Mouse (Mus musculus) NIH3T3 (cell line): ENCODE measurements around the gene Unk.

ENCODE experiments used
- DNase-seq: peaks from one replicate; pipeline ENCODE4 v3.0.0-alpha.2; 2012; ENCODE audit warnings: low read depth

Gene Unk

DNA sequence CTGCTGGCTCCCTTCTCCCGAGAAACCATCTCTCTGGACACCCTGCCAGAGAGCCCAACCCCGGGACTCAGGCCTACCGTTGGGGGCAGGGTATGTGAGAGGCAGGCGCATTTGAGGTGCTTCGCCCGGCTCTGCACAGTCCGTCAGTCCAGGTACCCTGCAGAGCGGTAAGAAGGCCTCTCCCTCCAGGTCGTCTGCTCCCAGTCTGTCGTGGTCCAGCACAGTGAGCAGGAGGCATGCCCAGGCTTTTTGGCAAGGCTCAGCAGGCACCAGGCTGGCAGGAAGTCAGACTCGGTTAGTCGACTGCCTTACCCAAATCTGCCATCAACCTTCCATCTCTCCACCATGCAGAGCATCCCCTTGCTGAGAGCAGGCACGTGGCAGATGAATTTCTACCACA lies 33.4 kb downstream of the Unk start:
- no peak for DNase-seq

- DNase-seq = no peak
Observed at GRCm38 (mm10) chr11:116064187-116064867, 34.2 kb downstream of the Unk start.

- no peak for DNase-seq
Observed at GRCm38 (mm10) chr11:116065345-116065744, 35.2 kb downstream of the Unk start.

- peak; percentile 87 for DNase-seq
Observed at GRCm38 (mm10) chr11:116071510-116071909, 41.4 kb downstream of the Unk start.

DNA sequence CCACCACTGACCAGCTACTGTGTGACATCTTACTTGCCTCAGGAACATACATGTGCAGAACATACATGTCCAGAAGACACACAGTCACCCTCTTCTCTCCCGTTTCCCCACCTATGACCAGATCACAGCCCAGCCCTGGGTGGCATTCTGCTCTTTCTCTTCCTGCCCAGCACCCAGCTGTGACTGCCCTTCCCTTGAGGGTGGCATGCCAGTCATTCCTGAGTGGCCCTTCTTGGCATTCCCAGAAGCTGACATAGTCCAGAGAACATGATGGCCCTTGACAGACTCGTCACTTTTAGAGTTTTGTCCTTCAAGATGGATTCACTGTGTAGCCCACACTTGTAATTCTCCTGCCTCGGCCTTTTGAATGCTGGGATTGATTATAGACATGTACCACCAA lies 42.5 kb downstream of the Unk start:
- no peak for DNase-seq

- no peak for DNase-seq
Observed at GRCm38 (mm10) chr11:116074436-116074991, 44.4 kb downstream of the Unk start.

- DNase-seq = no peak
Observed at GRCm38 (mm10) chr11:116075539-116076265, 45.6 kb downstream of the Unk start.

DNA sequence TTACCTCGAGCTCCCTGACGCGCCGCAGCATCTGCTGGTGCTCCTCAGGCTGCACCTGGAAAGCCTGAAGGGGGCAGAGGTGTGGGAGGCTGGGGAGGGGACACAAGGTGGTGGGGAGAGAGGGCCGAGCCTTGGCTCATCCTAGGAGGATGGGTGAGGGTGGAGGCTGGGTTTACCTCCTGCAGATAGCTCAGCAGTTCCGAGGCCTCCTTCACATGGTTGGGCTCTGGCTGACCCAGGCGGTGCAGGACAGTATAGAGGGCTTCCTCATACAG lies 46.1 kb downstream of the Unk start:
- DNase-seq = no peak

GRCm38 (mm10) chr11:116076836-116077235 lies 46.7 kb downstream of the Unk start:
- DNase-seq = no peak

DNA sequence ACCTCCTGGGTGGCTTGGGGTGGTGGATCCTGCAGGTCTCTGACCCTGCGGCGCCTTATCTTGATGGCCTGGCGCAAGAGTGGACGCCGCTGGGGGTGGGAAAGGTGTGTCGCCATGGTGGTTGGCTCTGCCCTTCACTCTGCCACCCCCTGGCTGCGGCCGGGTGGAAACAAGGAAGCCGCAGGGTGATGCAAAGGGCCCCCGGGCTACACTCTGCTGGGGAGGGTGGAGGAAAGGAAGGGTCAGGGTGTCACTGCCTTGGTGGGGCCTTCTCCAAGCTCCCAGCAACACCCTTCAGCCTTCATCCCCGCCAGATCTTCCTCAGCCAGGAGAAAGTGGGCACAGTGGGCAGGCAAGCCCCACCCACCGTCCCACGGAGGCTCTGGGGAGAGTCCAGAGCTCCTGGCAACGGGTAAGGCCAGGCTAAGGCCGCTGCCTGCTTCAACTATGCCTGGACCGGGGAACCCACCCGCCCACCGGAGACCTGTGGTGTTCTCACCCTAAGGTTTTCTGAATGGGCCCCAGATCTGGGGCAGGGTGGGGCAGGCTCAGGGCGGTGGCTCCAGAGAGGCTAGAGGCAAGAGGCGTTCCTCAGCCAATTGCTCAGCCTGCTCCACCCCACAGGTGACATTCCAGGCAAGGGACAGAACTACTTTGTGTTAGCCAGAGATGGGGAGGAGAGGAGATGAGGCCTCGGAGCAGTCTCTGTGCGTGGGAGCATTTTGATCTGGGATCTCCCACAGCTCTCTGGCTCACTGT lies 47.5 kb downstream of the Unk start, which contains the start of gene Unc13d:
Gene Unc13d, minus strand, starts transcription at position 516 of the 759 bp plus-strand sequence.
- DNase-seq = no peak

DNA sequence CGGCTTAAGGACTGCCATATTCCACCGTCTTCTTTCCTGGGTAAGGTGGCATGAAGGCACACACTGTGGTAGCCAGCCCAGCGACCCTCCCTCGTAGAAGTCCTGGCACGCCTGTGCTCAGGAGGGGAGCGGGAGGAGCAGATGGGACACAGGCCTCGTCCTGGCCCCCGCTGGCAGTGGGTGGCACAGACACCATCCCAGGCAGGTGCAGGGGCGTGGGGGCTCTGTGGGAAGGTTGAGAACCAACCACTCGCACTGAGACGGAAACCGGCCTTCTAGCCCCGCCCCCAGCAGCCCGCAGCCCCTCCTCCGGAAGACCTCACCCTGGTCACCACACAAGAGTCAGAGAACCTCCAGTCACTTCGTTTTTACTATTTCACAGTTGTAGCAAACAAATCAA lies 48.1 kb downstream of the Unk start:
- no peak for DNase-seq

DNA sequence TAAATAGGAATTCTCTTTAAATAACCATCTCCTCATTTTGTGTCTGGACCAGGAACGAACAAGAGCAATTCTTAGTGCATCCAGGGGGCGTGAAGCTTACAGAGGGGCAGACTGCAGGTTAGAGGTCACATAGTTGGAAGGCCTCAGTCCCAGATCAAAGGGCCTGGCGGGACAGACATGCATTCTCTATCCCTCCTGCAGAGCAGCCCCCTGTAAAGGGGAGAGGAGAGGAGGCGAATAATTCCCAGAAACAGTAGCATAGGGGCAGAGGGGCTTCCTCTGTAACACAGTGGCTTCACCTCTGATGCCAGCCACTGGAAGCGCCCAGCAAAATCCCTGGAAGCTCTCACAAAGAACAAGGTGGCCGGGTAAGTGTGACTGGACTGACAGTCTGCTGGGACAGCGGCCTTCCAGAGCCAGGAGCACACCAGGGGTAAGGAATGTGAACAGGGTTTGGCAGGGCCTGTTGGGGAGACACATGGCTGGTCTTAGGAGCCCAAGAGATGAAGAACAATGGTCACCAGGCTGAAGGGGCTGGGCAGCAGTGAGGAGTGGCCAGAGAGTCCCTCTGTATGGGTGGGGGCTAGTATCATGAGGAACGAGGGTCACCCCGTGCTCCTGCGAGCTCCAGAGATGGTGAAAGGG lies 48.7 kb downstream of the Unk start:
- DNase-seq = no peak

- peak; percentile 45 for DNase-seq
Observed at GRCm38 (mm10) chr11:116079511-116079910, 49.4 kb downstream of the Unk start.

- peak; percentile 57 for DNase-seq
Observed at GRCm38 (mm10) chr11:116081081-116081480, 51.0 kb downstream of the Unk start.

- no peak for DNase-seq
Observed at GRCm38 (mm10) chr11:116083096-116083672, 53.1 kb downstream of the Unk start.

DNA sequence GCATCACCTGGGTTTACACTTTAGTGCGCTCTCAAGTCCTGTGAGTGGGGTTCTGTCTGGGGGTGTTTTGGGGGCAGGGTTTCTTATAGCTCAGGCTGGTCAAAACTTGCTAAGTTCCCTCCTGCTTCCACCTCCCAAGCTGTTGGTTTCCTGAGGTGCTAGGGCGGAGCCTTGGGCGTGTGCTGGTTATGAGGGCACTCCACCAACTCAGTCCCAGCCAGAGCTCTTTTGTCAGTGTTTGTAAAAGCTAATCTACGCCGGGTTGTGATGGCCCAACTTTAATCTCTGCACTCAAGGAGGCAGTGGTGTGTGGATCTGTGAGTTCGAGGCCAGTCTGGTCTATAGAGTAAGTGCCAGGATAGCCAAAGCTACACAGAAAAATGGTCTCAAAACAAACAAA lies 54.0 kb downstream of the Unk start:
- no peak for DNase-seq

GRCm38 (mm10) chr11:116086258-116087193 lies 56.4 kb downstream of the Unk start, which contains the start of gene Wbp2:
Gene Wbp2 (minus strand): TSS chr11:116086995.
- peak; percentile 99 for DNase-seq

DNA sequence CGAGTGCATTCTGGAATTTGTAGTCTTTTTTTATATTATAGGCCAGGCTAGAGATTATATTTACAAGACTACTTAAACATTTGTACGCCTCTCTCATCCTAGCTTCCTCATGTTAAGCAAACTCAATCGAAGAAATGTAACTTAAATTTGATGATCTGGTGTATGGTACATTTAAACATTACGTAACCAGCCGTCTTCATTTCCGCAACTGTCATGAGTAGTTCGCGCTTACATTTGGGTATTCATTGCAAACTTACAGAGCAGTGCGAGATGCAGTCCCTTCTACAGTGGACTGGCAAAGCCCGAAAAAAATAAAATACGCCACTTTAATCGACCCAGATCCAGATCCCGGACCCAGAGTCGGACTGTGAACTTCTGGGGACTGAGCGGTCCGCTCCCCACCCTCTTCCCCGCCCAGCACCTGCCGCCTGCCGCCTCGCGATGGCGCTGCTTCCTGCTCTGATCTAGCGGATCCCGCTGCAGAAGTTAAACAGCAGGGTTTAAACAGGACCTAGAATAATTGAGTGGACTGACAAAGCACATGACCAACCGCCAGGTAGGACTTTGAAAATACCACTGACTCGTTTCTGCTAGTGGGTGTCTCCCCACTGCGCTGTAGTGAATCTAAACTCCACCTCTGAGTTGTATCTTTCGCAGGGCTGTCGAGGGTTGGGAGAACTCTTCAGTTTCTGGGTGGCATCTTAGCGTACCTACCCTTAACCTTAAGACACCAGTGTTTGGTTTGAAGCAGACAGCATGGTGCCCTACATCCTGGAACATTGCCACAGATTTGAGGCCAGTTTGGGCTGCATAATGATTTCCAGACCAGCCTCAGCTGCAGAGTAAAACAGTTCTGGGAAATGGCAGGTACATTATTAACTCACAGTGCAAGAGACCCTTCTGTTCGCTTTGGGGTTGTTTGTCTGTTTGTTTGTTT lies 57.3 kb downstream of the Unk start:
- peak; percentile 92 for DNase-seq

DNA sequence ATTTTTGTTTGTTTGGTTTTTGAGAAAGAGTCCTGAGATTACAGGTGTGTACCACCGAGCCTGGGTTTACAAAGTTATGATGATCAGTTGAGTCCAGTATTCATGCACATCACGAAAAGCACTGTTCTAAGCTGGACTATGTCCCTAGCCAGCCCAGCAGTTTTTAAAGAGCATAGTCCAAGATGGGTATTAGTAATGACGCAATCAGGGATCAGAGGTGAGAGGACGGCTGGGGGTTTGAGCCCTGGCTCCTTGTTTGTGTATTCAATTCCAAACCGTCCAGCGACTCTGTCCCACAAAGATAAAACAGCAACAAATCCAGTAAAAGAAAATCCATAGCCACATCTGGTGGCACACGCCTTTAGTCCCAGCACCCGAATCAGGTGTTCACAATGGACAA lies 58.1 kb downstream of the Unk start:
- no peak for DNase-seq
